Mouse (Mus musculus) spleen, adult 2 months (tissue): Measurements from ENCODE around the gene Tead3. TPM values are rescaled to one million over a fixed set of nuclear protein-coding genes. Genes with fewer than 3 reads are reported as not detected.

ENCODE experiments used
- DNase-seq, 2 experiments: peaks; one replicate each; pipeline versions ENCODE4 v3.0.0 to v3.0.0-alpha.2; 2012 to 2021; ENCODE audit warnings: low spot score in 2 of 2, low read depth in 1 of 2
- H3K27ac ChIP-seq: fragments of 200-500 bp; 2 replicates; pipeline ENCODE4 v1.5.1; 2012; ENCODE audit warnings: low read length, inconsistent platforms; ENCODE audit not compliant: insufficient read depth
- H3K27me3 ChIP-seq: fragments of 200-500 bp; 2 replicates; pipeline ENCODE4 v1.6.1; 2012; ENCODE audit warnings: mild to moderate bottlenecking, moderate library complexity, low read length, inconsistent platforms; ENCODE audit not compliant: control insufficient read depth, insufficient read depth
- H3K36me3 ChIP-seq: fragments of 200-500 bp; 2 replicates; pipeline ENCODE4 v1.6.1; 2012; ENCODE audit warnings: mild to moderate bottlenecking, low read length, inconsistent platforms; ENCODE audit not compliant: control insufficient read depth, insufficient read depth
- H3K4me1 ChIP-seq: fragments of 200-500 bp; 2 replicates; pipeline ENCODE4 v1.6.1; 2011; ENCODE audit warnings: inconsistent platforms; ENCODE audit not compliant: control insufficient read depth, insufficient read depth, insufficient read length
- H3K4me3 ChIP-seq: fragments of 200-500 bp; 2 replicates; pipeline ENCODE4 v1.5.1; 2011; ENCODE audit warnings: mild to moderate bottlenecking, inconsistent platforms; ENCODE audit not compliant: insufficient read depth, insufficient read length; ENCODE audit errors: extremely low read depth
- CTCF ChIP-seq: fragments of 200-500 bp; IDR thresholded peaks from 2 replicates; pipeline ENCODE4 v1.5.1; 2011; ENCODE audit warnings: mild to moderate bottlenecking, inconsistent platforms; ENCODE audit not compliant: insufficient read depth, insufficient read length, insufficient replicate concordance; ENCODE audit errors: extremely low read depth
- POLR2A ChIP-seq: fragments of 200-500 bp; IDR thresholded peaks from 2 replicates; pipeline ENCODE4 v1.6.1; 2011; ENCODE audit warnings: low read depth, low read length, inconsistent platforms
- WGBS: fragments of 180-500 bp; shearing (Covaris S2); methylation state at CpG from one replicate; pipeline ENCODE4 v1.1.7; 2018; 5-methylcytosine and 5-hydroxymethylcytosine counted together
- polyA plus RNA-seq: library from polyadenylated mRNA; depleted of rRNA; stranded (reverse); fragments of >200 nt; gene quantifications from 2 replicates; pipeline ENCODE4 v1.2.3, GENCODE M21; 2012

Gene Tead3
- polyA plus RNA-seq, 1 experiment, result 4.3 TPM

DNA sequence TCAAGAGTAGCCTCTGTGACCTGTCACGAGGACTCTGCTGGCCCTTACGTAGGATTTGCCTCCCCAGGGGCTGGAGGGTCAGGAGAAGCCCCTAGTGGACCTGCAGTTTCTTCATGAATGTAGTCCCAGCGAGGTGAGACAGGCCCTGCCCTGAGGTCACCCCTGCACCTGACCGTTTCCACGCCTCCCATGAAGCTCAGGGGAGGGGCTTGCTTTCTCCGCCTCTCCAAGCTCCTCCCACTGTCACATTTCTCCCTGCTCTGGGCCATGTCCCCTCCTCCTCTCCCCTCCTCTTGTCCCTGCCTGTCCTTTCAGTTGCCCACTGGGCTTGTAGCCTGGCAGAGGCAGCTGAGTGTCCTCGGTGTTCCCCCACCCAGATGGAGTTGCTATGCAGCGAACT, 33.5 kb downstream of the Tead3 start:
- TF ChIP-seq CTCF (no peak), POLR2A (no peak)
- H3K36me3 ChIP-seq, result peaks cover 6% of the 10 kb centered on the region; the same call in 1 of the 2 replicates
- H3K27ac ChIP-seq, result no peak overlapping the region
- no peaks in the 10 kb centered on the region for H3K27me3 ChIP-seq
- H3K4me1 ChIP-seq, result no peaks in the 10 kb centered on the region; the same call in 1 of the 2 replicates
- WGBS, result 93% methylated on average over 8 of the region's 8 CpGs
- DNase-seq, result no peak
- no peak overlapping the region for H3K4me3 ChIP-seq

DNA sequence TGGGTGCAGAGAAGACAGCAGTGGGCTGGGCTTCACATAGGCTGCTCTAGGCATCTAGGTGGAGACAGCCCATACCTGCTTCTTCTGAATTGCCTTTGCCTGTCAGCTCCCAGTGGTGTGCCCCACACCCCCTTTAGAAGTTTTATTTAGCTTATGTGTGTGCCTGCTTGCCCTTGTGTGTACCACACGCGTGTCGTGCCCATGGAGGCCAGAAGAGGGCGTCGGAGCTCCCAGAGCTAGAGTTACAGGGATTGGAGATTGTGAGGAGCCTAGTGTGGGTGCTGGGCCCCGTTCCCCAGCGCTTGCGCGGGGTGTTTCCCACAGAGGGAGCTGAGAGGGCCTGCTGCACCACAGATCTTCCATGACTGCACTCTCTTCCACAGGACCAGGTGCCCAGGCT, 34.1 kb downstream of the Tead3 start:
- Histone ChIP-seq H3K27me3 (no peaks in the 10 kb centered on the region), H3K27ac (no peak overlapping the region), H3K4me3 (no peak overlapping the region), H3K36me3 (peaks cover 6% of the 10 kb centered on the region; the same call in 1 of the 2 replicates), H3K4me1 (no peaks in the 10 kb centered on the region; the same call in 1 of the 2 replicates)
- 95% methylated on average over 9 of the region's 9 CpGs for WGBS
- no peak for TF ChIP-seq POLR2A
- no peak for TF ChIP-seq CTCF
- no peak for DNase-seq

DNA sequence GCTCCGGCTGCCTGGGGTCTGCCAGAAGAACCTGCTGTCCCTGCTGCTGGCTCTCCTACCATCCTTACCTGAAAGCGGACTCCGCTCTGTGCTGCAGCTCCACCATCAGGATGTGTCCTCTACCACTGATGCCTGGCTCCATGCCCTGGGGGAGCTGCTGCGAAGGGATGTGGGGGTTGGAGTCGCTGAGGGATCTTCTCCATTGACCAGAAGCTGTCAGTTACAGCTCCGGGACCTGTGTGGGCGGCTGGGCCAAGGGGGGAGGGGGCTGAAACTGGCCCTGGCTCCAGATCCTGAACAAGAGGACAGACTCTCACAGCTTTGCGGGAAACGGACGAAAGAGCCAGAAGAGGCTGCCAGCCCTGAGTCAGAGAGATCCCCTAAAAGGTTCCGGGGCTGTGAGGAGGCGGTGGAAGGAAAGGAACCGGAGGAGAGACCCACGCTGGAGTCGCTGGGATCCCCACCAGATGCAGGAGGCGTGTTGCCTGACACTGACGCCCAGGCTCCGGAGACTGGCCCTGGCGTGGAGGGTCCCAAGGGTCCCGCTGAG, 34.9 kb downstream of the Tead3 start:
- 92% methylated on average over 20 of the region's 20 CpGs for WGBS
- no peak overlapping the region for H3K4me3 ChIP-seq
- peaks cover 6% of the 10 kb centered on the region; the same call in 1 of the 2 replicates for H3K36me3 ChIP-seq
- DNase-seq, result no peak
- no peaks in the 10 kb centered on the region; the same call in 1 of the 2 replicates for H3K4me1 ChIP-seq
- H3K27me3 ChIP-seq, result no peaks in the 10 kb centered on the region
- H3K27ac ChIP-seq, result no peak overlapping the region
- TF ChIP-seq POLR2A (no peak), CTCF (no peak)

DNA sequence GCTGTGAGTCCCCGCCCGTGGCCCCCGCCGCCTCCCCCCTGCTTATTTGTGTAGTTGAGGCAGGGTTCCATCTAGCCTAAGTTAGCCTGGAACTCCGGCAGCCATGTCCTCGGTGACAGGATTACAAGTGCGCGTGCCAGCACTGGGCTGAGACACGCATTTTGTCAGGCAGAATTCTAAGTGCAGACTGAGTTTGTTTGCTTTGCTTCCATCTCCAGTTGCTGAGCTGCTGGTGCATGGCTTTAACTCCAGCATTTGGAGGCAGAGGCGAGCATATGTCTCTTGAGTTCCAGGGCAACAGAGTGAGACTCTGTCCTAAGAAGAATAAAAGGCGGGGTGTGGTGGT, 36.8 kb downstream of the Tead3 start:
- 3% methylated on average over 11 of the region's 11 CpGs for WGBS
- no peaks in the 10 kb centered on the region for H3K27me3 ChIP-seq
- no peaks in the 10 kb centered on the region; the same call in 1 of the 2 replicates for H3K4me1 ChIP-seq
- no peak for TF ChIP-seq CTCF
- no peak for TF ChIP-seq POLR2A
- no peak for DNase-seq
- H3K27ac ChIP-seq, result no peak overlapping the region
- H3K36me3 ChIP-seq, result peaks cover 6% of the 10 kb centered on the region; the same call in 1 of the 2 replicates
- H3K4me3 ChIP-seq, result peak overlapping the region; percentile 97

DNA sequence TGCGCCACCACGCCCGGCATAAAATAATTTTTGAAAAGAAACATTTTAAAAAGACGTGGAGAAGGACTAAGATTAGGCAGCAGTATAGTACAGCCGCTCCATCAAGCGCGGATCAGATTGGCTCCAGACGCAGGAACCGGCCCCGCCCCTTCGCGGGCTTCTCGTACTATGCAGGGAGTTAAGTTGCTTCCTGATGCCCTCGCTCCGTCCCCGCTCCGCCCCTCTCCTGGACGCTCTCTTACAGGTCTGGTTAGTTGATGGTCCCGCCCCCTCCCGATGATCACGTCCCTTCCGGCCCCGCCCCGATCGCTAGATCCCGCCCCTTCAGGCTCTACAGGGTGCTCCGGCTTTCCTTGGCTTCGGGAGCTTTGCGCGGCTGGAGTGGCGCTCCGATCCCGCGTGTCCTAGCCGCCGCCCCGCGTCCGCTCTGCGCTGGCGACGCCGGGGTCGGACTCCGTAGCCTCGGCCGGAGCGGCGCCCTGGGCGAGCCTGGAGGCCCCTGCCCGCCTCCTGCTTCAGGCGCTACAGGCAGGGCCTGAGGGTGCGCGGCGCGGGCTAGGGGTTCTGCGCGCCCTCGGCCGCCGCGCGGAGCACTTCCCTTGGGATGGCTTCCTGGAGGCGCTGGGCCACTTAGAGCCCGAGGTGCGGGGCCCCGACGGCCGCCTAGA, 37.3 kb downstream of the Tead3 start, which contains the start of gene Fance:
Fance (plus strand) TSS at position 308 of the 668 bp plus-strand sequence.
- TF ChIP-seq CTCF (no peak), POLR2A (peak; percentile 42; the same call in 1 of the 2 replicates)
- Histone ChIP-seq H3K4me3 (peak within 1 kb of the TSS; percentile 97), H3K4me1 (peaks cover 4% of the 10 kb centered on the region), H3K27me3 (no peaks in the 10 kb centered on the region), H3K27ac (peak within 1 kb of the TSS; percentile 59), H3K36me3 (peaks cover 6% of the 10 kb centered on the region; the same call in 1 of the 2 replicates)
- peak; percentile 95 to 97 for DNase-seq
- under 1% methylated on average over 64 of the region's 69 CpGs for WGBS

DNA sequence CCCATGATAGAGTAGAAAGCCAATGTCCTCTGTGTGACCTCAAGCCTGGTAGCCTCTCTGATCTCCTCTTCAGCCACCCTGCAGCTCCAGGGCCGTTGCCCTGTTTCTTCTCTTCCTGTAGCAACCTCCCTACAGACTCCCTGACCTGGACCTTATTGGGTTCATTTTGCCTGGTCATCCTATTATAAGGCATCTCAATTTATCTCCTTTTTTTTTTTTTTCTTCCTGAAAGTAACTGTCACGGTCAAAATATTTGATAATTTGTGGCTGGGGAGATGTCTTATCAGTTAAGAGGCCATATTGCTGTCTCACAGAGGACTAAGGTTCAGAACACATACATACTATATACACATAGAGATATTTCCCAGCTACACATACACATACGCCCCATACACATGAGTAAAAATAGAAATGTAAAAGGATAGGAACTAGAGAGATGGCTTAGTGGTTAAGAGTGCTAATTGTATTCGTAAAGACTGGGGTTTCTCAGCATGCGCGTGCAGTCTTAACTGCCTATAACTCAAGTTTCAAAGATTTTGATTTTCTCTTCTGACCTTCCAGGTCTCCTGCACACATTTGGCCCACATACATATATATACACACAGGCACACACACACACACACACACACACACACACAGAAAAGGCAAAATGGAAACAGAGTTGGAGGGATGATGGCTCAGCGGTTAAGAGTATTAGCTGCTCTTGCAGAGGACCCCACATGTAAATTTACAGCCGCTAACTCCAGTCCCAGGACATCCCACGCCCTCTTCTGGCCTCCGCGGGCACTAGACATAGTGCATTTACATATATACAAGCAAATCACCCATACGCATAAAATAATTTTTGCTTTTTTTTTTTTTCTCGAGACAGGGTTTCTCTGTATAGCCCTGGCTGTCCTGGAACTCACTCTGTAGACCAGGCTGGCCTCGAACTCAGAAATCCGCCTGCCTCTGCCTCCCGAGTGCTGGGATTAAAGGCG, 38.1 kb downstream of the Tead3 start:
- 20% methylated on average over 17 of the region's 17 CpGs for WGBS
- no peaks in the 10 kb centered on the region for H3K27me3 ChIP-seq
- peak overlapping the region; percentile 38 for H3K27ac ChIP-seq
- H3K4me3 ChIP-seq, result peak overlapping the region; percentile 44; the same call in 1 of the 2 replicates
- H3K36me3 ChIP-seq, result peaks cover 5% of the 10 kb centered on the region; the same call in 1 of the 2 replicates
- DNase-seq, result peak; percentile 28 to 43
- TF ChIP-seq CTCF, result peak; percentile 16; the same call in 1 of the 2 replicates
- TF ChIP-seq POLR2A, result no peak
- H3K4me1 ChIP-seq, result peaks cover 5% of the 10 kb centered on the region
